Mouse (Mus musculus) thymus, adult 18-20 months (tissue): ENCODE measurements at regions not wholly inside any gene's neighbourhood (a gene's known extent, or its start where the extent isn't known, plus 50 kb on each side); places are given as distances from the start of the nearest gene placed in this dataset.

Experiments used
- DNase-seq, 2 experiments: peaks; one replicate each; pipeline ENCODE4 v3.0.0; 2022; ENCODE audit warnings: mixed read lengths in 2 of 2

DNA sequence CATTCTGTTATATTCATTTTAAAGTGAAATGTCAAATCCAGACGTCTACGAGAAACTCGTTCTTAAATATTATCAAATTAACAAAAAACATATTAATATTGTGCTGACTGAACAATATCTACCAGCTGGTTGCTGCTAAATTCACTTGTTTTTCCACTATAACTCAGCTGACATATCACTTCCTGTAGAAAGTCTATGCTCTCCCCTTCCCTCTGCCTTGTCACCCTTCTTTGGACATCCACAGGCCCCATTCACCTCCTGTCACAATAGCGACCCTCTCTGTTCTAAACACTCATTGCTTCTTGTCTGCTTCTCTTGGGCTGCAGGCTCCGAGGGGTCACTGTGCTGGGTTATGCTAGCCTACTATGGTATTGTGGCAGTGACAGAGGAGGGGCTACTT is 52.5 kb upstream of the Cplx2 start:
- DNase-seq, result no peak

DNA sequence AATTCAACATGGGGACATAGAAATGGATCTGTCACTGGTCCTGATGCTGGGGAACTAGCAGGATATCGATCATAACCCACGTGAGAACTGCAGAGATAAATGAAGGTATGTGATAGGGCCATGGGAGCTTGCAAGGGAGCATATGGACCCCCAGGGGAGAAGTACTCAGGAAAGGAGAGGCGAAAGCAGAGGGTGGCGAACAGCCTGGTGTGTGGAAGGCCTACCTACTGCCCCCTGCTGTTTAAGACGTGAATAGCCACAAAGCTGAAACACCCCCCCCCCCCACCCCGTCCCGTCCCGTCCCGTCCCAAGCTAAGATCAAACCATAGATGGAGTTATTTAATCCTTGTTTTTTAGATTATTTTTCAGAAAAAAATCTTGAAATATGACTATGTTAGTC is 50.9 kb upstream of the Cplx2 start:
- DNase-seq, result no peak

DNA sequence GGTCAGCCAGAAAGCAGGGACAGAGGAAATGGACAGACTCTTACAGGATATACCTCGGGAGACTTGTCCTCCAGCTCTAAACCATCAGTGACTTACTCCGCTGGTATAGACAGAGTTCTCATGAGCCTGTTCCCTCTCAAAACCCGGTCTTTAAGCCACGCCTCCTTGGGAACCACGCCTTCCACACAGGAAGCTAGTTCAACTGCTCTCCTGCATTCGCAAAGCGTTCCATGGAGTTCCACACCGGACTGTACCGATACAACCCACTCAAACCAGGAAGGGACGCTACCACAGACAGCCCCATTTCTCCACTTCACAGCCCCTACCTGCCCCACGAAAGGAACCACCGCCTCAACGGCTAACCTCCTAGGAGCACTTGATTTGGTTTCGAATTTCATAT is 50.1 kb upstream of the Cplx2 start:
- no peak for DNase-seq
